Mouse (Mus musculus): ENCODE results near the gene Spef1.

DNA sequence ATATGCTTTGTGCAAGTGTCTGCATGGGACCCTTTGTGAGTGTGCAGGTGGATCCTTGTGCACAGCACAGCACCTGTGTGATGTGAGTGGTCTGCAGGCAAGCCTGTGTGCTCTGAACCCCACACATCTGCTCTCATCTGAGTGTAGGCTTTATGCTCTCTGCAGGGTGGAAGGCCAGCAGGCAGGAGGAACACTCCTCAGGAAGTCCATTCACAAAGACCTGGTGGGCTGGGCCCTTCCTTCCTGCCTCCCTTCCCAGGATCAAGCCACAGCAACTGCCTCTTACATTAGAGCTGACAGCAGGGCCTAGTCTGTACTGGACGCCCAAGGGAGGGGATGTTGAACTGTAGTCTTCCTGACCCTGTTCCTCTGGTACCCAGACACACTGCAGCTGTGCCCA, 52.7 kb downstream of the Spef1 start:
- TF ChIP-seq POLR2A (IDR thresholded peaks at IDR 0.05; ENCODE audit: low read depth, low read length) (no peak), NRF1 (IDR thresholded peaks at IDR 0.05; ENCODE audit: low read depth, low read length) (no peak), UBTF (IDR thresholded peaks at IDR 0.05; ENCODE audit: low read depth, low read length) (no peak), CTCF (conservative IDR thresholded peaks at IDR 0.05 in 1 of 2, IDR thresholded peaks at IDR 0.05 in 1 of 2; ENCODE audit: low read depth in 2 of 2, low read length in 2 of 2) (no peak), USF1 (IDR thresholded peaks at IDR 0.05; ENCODE audit: low read depth, low read length) (no peak), GABPA (IDR thresholded peaks at IDR 0.05; ENCODE audit: insufficient replicate concordance, low read depth, low read length) (no peak)
